Comparison of ENCODE assay signal across 21 mouse cellular contexts in the genomic region with DNA sequence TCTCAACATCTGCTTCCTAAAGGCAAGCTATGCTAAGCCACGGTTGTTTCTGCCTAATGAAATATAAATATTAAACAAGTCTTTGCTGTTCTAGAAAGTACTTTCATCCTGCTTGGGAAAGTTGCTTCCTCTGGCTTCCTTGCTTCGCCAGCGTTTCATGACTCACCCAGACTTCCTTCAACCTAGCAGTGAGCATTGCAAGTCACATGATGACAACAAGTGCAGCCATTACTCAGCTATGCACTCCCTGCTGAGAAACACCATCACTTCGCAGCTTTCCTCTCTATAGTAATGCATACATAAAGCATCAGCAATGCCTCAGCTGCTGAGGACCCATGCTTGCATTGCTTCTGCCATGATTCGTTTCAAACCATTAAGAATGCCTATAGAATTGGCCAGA.
DNase-seq lines count a peak whose midpoint lies in the region; ATAC-seq and TF ChIP-seq lines count a peak whose summit lies in the region.
"Had no signal": no experiment of that assay in that cellular context is flagged by ENCODE, and none has a peak within 500 bp of the region (broad histone marks: within the 10 kb centered on the region; RNA-seq: fewer than 3 reads in every experiment).

No protein-coding gene starts in this region.

- peak; percentile 57 for DNase-seq in 3T3-L1 (ENCODE audit: low read depth, low spot score)
- no peak for DNase-seq in embryo, embryonic 10.5 days (ENCODE audit: low spot score)
- no peak for DNase-seq in thymus, postnatal 10 days (ENCODE audit: low spot score in 2 of 2)
- DNase-seq: adrenal gland, postnatal 10 days; B cell, adult 2 months; cerebellum, adult 11 months; cerebellum, adult 8-10 months; cerebellum, postnatal 14 days; gastrocnemius, postnatal 36 days; heart, adult 11 months; heart, postnatal 4 days had no signal

- H3K9ac ChIP-seq in intestine, embryonic 15.5 days: no peak overlapping the region
- no peak overlapping the region for H3K9ac ChIP-seq in intestine, embryonic 16.5 days (ENCODE audit: low read depth, low read length)
- H3K9ac ChIP-seq in stomach, embryonic 14.5 days (replicated peaks; ENCODE audit: low read depth, low read length): no peak overlapping the region
- H3K9ac ChIP-seq in heart, embryonic 12.5 days: no peak overlapping the region
- H3K9ac ChIP-seq: embryonic facial prominence, embryonic 13.5 days; forebrain, embryonic 15.5 days; hindbrain, embryonic 12.5 days had no signal

- H3ac ChIP-seq in C2C12 (ENCODE audit: control insufficient read depth, insufficient read length, low read depth): no peak overlapping the region

- no peak overlapping the region for H3K4me3 ChIP-seq in intestine, embryonic 15.5 days (replicated peaks)
- no peak overlapping the region for H3K4me3 ChIP-seq in intestine, embryonic 16.5 days (ENCODE audit: low read length)
- H3K4me3 ChIP-seq in C2C12 (ENCODE audit: insufficient read depth, poor library complexity, severe bottlenecking): no peak overlapping the region
- H3K4me3 ChIP-seq in stomach, embryonic 14.5 days (ENCODE audit: low read depth, low read length): no peak overlapping the region
- no peak overlapping the region for H3K4me3 ChIP-seq in heart, embryonic 12.5 days
- H3K4me3 ChIP-seq: embryonic facial prominence, embryonic 13.5 days; forebrain, embryonic 15.5 days; hindbrain, embryonic 12.5 days had no signal

- no peaks in the 10 kb centered on the region for H3K36me3 ChIP-seq in intestine, embryonic 15.5 days
- no peaks in the 10 kb centered on the region for H3K36me3 ChIP-seq in intestine, embryonic 16.5 days (ENCODE audit: control insufficient read depth, insufficient read depth, low read length)
- no peaks in the 10 kb centered on the region for H3K36me3 ChIP-seq in C2C12 (ENCODE audit: control insufficient read depth, insufficient read depth)
- H3K36me3 ChIP-seq in stomach, embryonic 14.5 days (ENCODE audit: control insufficient read depth, insufficient read depth, low read length): no peaks in the 10 kb centered on the region
- no peaks in the 10 kb centered on the region for H3K36me3 ChIP-seq in heart, embryonic 12.5 days
- H3K36me3 ChIP-seq: embryonic facial prominence, embryonic 13.5 days; forebrain, embryonic 15.5 days; hindbrain, embryonic 12.5 days had no signal

- WGBS in intestine, embryonic 15.5 days: 55% methylated on average over 5 of the region's 5 CpGs
- WGBS in intestine, embryonic 16.5 days: 53% methylated on average over 5 of the region's 5 CpGs
- 58% methylated on average over 5 of the region's 5 CpGs for WGBS in stomach, embryonic 14.5 days
- WGBS in heart, embryonic 12.5 days: 63% methylated on average over 5 of the region's 5 CpGs

- no peaks in the 10 kb centered on the region for H3K27me3 ChIP-seq in intestine, embryonic 15.5 days (replicated peaks)
- H3K27me3 ChIP-seq in intestine, embryonic 16.5 days (replicated peaks; ENCODE audit: control insufficient read depth, insufficient read depth, low read length): no peaks in the 10 kb centered on the region
- no peaks in the 10 kb centered on the region for H3K27me3 ChIP-seq in C2C12 (ENCODE audit: control insufficient read depth, insufficient read depth, insufficient read length)
- no peaks in the 10 kb centered on the region for H3K27me3 ChIP-seq in stomach, embryonic 14.5 days (ENCODE audit: control insufficient read depth, insufficient read depth, low read length)
- H3K27me3 ChIP-seq in heart, embryonic 12.5 days (replicated peaks): no peaks in the 10 kb centered on the region
- H3K27me3 ChIP-seq: embryonic facial prominence, embryonic 13.5 days; forebrain, embryonic 15.5 days; hindbrain, embryonic 12.5 days; Patski had no signal

- H3K79me3 ChIP-seq in C2C12 (ENCODE audit: low read depth): no peaks in the 10 kb centered on the region

- H3K4me1 ChIP-seq in intestine, embryonic 15.5 days (replicated peaks): no peaks in the 10 kb centered on the region
- no peaks in the 10 kb centered on the region for H3K4me1 ChIP-seq in intestine, embryonic 16.5 days (ENCODE audit: control insufficient read depth, insufficient read depth, low read length)
- H3K4me1 ChIP-seq in stomach, embryonic 14.5 days (ENCODE audit: control insufficient read depth, insufficient read depth, low read length): no peaks in the 10 kb centered on the region
- H3K4me1 ChIP-seq in heart, embryonic 12.5 days (replicated peaks): no peaks in the 10 kb centered on the region
- H3K4me1 ChIP-seq: embryonic facial prominence, embryonic 13.5 days; forebrain, embryonic 15.5 days; hindbrain, embryonic 12.5 days had no signal

- H3K79me2 ChIP-seq in C2C12 (ENCODE audit: control insufficient read depth, insufficient read depth): no peaks in the 10 kb centered on the region

- no peak for TF ChIP-seq CTCF in C2C12 (IDR thresholded peaks at IDR 0.05; ENCODE audit: control insufficient read depth, insufficient read depth, insufficient read length)

- H3K4me2 ChIP-seq in intestine, embryonic 15.5 days (replicated peaks): no peak overlapping the region
- no peak overlapping the region for H3K4me2 ChIP-seq in intestine, embryonic 16.5 days (ENCODE audit: low read depth, low read length)
- no peak overlapping the region for H3K4me2 ChIP-seq in stomach, embryonic 14.5 days (replicated peaks; ENCODE audit: low read depth, low read length)
- no peak overlapping the region for H3K4me2 ChIP-seq in heart, embryonic 12.5 days
- H3K4me2 ChIP-seq: embryonic facial prominence, embryonic 13.5 days; forebrain, embryonic 15.5 days; hindbrain, embryonic 12.5 days had no signal

- no peaks in the 10 kb centered on the region for H3K9me3 ChIP-seq in intestine, embryonic 15.5 days
- H3K9me3 ChIP-seq in intestine, embryonic 16.5 days (ENCODE audit: control insufficient read depth, low read length): no peaks in the 10 kb centered on the region
- no peaks in the 10 kb centered on the region for H3K9me3 ChIP-seq in stomach, embryonic 14.5 days (ENCODE audit: control insufficient read depth, low read depth, low read length)
- no peaks in the 10 kb centered on the region for H3K9me3 ChIP-seq in heart, embryonic 12.5 days (replicated peaks)
- H3K9me3 ChIP-seq: embryonic facial prominence, embryonic 13.5 days; forebrain, embryonic 15.5 days; hindbrain, embryonic 12.5 days had no signal

- ATAC-seq in intestine, embryonic 15.5 days: peak; percentile 58
- no peak for ATAC-seq in intestine, embryonic 16.5 days
- 0 out of 2 replicates have a peak, but pooled peaks have one; percentile 28 for ATAC-seq in stomach, embryonic 14.5 days (ENCODE audit: insufficient number of reproducible peaks, insufficient read depth, low FRiP score, low read depth)
- ATAC-seq in heart, embryonic 12.5 days (ENCODE audit: insufficient number of reproducible peaks, low FRiP score): no peak
- ATAC-seq: forebrain, embryonic 15.5 days; hindbrain, postnatal 0 days; Patski had no signal

- no peak overlapping the region for H3K27ac ChIP-seq in intestine, embryonic 15.5 days
- no peak overlapping the region for H3K27ac ChIP-seq in intestine, embryonic 16.5 days (ENCODE audit: low read length)
- no peak overlapping the region for H3K27ac ChIP-seq in stomach, embryonic 14.5 days (ENCODE audit: low read length)
- H3K27ac ChIP-seq in heart, embryonic 12.5 days (ENCODE audit: poor library complexity, severe bottlenecking): no peak overlapping the region
- H3K27ac ChIP-seq: embryonic facial prominence, embryonic 13.5 days; forebrain, embryonic 15.5 days; hindbrain, embryonic 12.5 days; hindbrain, postnatal 0 days had no signal

TF ChIP-seq in C2C12, 6 proteins besides CTCF, POLR2A, EP300 and RAD21:
- TF ChIP-seq CEBPB (IDR thresholded peaks at IDR 0.05; ENCODE audit: low read depth): no peak
- peak; percentile 8 for TF ChIP-seq USF1 (IDR thresholded peaks at IDR 0.05; ENCODE audit: low read depth)
- TF ChIP-seq FOSL1 (IDR thresholded peaks at IDR 0.05; ENCODE audit: insufficient read depth, low read length, poor library complexity, severe bottlenecking): no peak

Comparison
In these comparisons a context has a peak if more than half of its experiments do, and no peak if none do; other contexts are left out.
1. ATAC-seq: peak in intestine, embryonic 15.5 days (single experiment) and stomach, embryonic 14.5 days (single experiment); none in intestine, embryonic 16.5 days (single experiment) and heart, embryonic 12.5 days (single experiment).